Mouse (Mus musculus) layer of hippocampus, postnatal 14 days (tissue): ENCODE measurements around the gene Ftl1. TPM values are rescaled to one million over a fixed set of nuclear protein-coding genes. Genes with fewer than 3 reads are reported as not detected.

Experiments
- DNase-seq, 2 experiments: peaks; one replicate each; pipeline ENCODE4 v3.0.0; 2021 to 2022; ENCODE audit warnings: low spot score in 2 of 2, mixed read lengths in 1 of 2
- microRNA-seq, 2 experiments: library from miRNA; unstranded; fragments of <30 nt; microRNA quantifications; one replicate each; pipeline ENCODE4 v1.2.0; 2021
- total RNA-seq, 2 experiments: library from RNA; stranded (reverse); gene quantifications; 2 replicates each; pipeline ENCODE4 v1.2.3; 2021

Ftl1 gene
- total RNA-seq, 2 experiments from 2014 or later, result 300 to 331 TPM

DNA sequence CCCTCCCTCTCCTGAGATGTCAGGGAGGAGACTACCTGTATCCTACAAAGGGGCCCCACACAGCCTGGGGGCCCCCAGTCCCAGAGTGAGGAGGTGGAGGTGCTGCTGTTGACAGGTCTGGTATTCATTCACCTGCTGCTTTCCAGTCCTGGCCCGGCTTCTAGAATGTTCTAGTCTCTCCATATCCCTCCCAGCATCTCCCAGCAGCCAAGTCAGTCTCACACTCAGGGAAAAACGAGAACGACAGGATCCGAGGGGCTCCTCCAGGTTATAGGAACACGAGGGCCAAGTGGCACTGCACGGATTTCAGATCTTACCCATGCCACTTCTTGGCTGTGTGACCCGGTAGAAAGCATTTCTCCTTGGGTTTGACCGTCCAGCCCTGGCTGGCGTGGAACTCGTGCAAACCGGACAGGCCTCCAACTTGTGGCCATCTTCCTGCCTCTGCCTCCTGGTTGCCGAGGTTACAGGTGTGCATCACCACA, 44.9 kb downstream of the Ftl1 start:
- DNase-seq, result no peak

DNA sequence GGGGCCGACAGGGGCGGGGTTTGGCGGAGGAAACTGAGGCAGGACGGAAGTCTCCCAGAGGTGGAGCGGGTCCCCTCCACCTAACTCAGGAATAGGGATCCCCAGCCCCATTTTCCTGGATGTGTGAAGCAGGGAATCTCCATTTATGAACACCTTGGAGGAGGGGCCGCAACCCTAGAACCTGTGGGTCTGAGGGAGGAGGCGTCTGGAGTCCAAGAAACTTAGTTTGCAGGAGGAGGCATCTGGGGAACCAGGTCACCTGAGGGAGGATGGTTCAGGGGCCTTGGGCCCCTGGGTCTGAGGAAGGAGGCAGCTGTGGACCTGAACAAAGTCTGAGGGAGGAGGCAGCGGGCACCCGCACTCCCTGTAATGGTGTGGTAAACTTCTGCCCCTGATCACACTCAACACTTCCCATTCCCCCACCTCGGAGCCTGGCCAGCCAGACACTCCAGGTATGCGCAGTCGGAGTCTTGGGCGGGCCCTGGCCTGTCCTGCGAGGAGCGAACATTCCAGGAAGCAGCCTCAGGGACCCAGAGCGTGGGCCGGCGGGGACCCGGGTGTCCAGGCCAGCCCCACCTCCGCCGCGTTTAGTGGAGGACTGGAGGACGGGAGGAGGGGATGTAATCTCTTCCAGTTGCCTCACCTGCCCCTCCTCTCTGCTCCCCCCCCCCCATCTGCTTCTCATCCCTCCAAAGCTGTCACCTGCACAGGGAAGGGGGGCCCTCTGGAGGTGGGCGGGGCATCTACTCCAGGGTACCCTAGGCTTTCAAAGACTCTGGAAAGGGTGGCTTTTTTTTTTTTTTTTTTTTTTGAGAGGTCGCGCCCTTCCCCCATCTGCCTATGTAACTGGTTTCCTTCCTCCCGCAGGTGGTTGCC, 45.6 kb downstream of the Ftl1 start:
- no peak for DNase-seq

- no peak for DNase-seq
Observed at GRCm38 (mm10) chr7:45413113-45413863, 46.4 kb downstream of the Ftl1 start, which contains the start of gene Ntf5. TSS of gene Ntf5 (plus strand) at chr7:45413695.

DNA sequence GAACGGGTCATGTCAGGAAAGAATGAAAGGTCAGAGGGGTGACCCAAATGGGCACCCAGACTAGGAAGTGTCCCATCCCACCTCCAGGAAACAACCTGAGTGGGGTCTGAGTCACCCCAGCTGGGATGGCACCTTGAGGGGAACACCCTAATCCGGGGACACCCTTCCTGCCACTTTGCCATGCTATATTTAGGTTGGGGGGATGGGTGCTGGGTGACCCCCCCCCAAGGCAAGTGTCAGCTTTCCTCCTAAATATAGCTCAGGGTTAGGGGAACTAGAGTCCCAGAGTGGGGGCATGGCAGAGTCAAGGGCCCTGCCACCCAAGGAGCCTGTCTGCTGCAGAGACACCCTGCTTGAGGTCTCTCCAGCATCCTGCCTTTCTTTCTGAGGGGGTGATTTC, 47.3 kb downstream of the Ftl1 start:
- no peak for DNase-seq

GRCm38 (mm10) chr7:45409497-45410163, 50.1 kb downstream of the Ftl1 start:
- DNase-seq, result no peak

DNA sequence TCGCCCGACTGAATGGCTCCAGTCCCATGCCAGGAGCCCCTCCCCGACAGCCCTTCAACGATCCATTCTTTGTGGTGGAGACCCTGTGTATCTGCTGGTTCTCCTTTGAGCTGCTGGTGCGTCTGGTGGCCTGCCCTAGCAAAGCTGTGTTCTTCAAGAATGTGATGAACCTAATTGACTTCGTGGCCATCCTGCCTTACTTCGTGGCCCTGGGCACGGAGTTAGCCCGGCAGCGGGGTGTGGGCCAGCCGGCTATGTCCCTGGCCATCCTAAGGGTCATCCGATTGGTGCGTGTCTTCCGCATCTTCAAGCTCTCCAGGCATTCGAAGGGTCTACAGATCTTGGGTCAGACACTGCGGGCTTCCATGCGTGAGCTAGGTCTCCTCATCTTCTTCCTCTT, 50.7 kb downstream of the Ftl1 start:
- DNase-seq, result no peak

DNA sequence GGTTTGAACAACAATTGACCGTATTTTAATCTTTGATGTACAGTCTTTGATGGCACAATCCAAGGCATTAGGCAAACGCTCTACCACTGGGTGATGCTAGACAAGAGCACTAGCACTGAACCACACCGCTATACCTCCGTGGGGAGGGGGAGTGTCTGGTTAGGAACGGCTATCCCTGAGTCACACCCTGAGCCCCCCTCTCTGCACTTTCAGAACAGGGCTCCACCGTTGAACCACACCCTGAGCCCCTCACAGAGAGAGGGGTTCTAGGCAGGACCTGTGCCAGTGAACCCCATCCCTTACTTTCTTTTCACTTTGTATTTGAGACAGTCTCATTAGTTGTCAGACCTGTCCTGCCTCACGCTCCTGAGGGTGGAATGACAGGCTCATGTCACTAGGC, 51.3 kb downstream of the Ftl1 start:
- no peak for DNase-seq

Small RNA genes within 50 kb of the gene (microRNA-seq; reads per million reads assigned to microRNA genes)
- gene Gm22133, result 0 reads per million in 2 experiments

Other genes with a start within 250 kb of the Ftl1 start
- gene Dkkl1, start 247.7 kb downstream of the Ftl1 start, total RNA-seq, result 1 to 10 TPM; 2.6 to 3.3 TPM
- gene Tead2, start 244.1 kb downstream of the Ftl1 start, total RNA-seq, result 10 to 100 TPM in 1 of 2 experiments, 1 to 10 TPM in 1; 6.9 to 11.5 TPM
- 1 to 10 TPM; 4.0 TPM for gene Cd37, start 220.8 kb downstream of the Ftl1 start, total RNA-seq
- gene Slc6a16, start 218.8 kb downstream of the Ftl1 start, total RNA-seq, result 1 to 10 TPM; 1.4 to 2.3 TPM
- not detected for gene Slc6a21, start 182.4 kb downstream of the Ftl1 start, total RNA-seq
- 10 to 100 TPM; 14.8 to 15.5 TPM for gene Trpm4, start 126.1 kb downstream of the Ftl1 start, total RNA-seq
- under 1 TPM; 0.50 to 0.69 TPM for gene Hrc, start 124.6 kb downstream of the Ftl1 start, total RNA-seq
- gene Ppfia3, start 92.9 kb downstream of the Ftl1 start, total RNA-seq, result 100 to 1,000 TPM; 133 TPM
- gene Lin7b, start 89.3 kb downstream of the Ftl1 start, total RNA-seq, result 100 to 1,000 TPM; 148 to 157 TPM
- gene Snrnp70, start 64.1 kb downstream of the Ftl1 start, total RNA-seq, result 100 to 1,000 TPM; 386 to 456 TPM
- not detected for gene Kcna7, start 54.2 kb downstream of the Ftl1 start, total RNA-seq
- gene Ntf5, start 46.2 kb downstream of the Ftl1 start, total RNA-seq, result under 1 TPM in 1 of 2 experiments, not detected in 1; 0.31 TPM
- gene Lhb, start 39.1 kb downstream of the Ftl1 start, total RNA-seq, result under 1 TPM in 1 of 2 experiments, not detected in 1; 0.69 TPM
- 10 to 100 TPM; 17.7 to 18.7 TPM for gene Gys1, start 25.0 kb downstream of the Ftl1 start, total RNA-seq
- 10 to 100 TPM; 30.4 to 45.0 TPM for gene Ruvbl2, start 21.8 kb downstream of the Ftl1 start, total RNA-seq
- gene Bax, start 7.0 kb upstream of the Ftl1 start, total RNA-seq, result 10 to 100 TPM; 90.2 to 90.6 TPM
- not detected for gene Tulp2, start 22.0 kb upstream of the Ftl1 start, total RNA-seq
- under 1 TPM; 0.57 to 0.62 TPM for gene Gm45808, start 26.9 kb upstream of the Ftl1 start, total RNA-seq
- 1 to 10 TPM; 2.8 TPM for gene Dhdh, start 28.9 kb upstream of the Ftl1 start, total RNA-seq
- 100 to 1,000 TPM in 1 of 2 experiments, 10 to 100 TPM in 1; 97.1 to 109 TPM for gene Nucb1, start 50.5 kb upstream of the Ftl1 start, total RNA-seq
- gene Ppp1r15a, start 66.4 kb upstream of the Ftl1 start, total RNA-seq, result 10 to 100 TPM; 27.8 to 29.5 TPM
- 1 to 10 TPM in 1 of 2 experiments, under 1 TPM in 1; 0.83 to 1.5 TPM for gene Plekha4, start 66.4 kb upstream of the Ftl1 start, total RNA-seq
- gene Hsd17b14, start 95.0 kb upstream of the Ftl1 start, total RNA-seq, result not detected
- 10 to 100 TPM; 21.4 to 27.2 TPM for gene Bcat2, start 110.3 kb upstream of the Ftl1 start, total RNA-seq
- not detected for gene Fgf21, start 155.6 kb upstream of the Ftl1 start, total RNA-seq
- gene Fut1, start 157.4 kb upstream of the Ftl1 start, total RNA-seq, result not detected
- gene Izumo1, start 161.9 kb upstream of the Ftl1 start, total RNA-seq, result under 1 TPM in 1 of 2 experiments, not detected in 1; 0.23 TPM
- 10 to 100 TPM in 1 of 2 experiments, 1 to 10 TPM in 1; 9.3 to 10.3 TPM for gene Rasip1, start 167.6 kb upstream of the Ftl1 start, total RNA-seq
- 1 to 10 TPM; 1.7 to 1.8 TPM for gene Mamstr, start 180.1 kb upstream of the Ftl1 start, total RNA-seq
- under 1 TPM; 0.30 to 0.67 TPM for gene Fut2, start 206.5 kb upstream of the Ftl1 start, total RNA-seq
- under 1 TPM; 0.67 to 0.94 TPM for gene Ntn5, start 224.1 kb upstream of the Ftl1 start, total RNA-seq
- under 1 TPM; 0.24 to 0.41 TPM for gene Sec1, start 234.5 kb upstream of the Ftl1 start, total RNA-seq
- gene Car11, start 240.0 kb upstream of the Ftl1 start, total RNA-seq, result 100 to 1,000 TPM; 110 to 123 TPM
- gene Dbp, start 245.2 kb upstream of the Ftl1 start, total RNA-seq, result 10 to 100 TPM; 49.7 to 59.1 TPM